Mouse (Mus musculus): ENCODE results near the gene Nadsyn1. TPM values are rescaled to one million over a fixed set of nuclear protein-coding genes. Genes with fewer than 3 reads are reported as not detected.
A peak's percentile ranks its signal among the peaks of the same experiment; 100 is the strongest.

The Nadsyn1 gene
- total RNA-seq, 2 experiments from 2014 or later, result 6.2 to 7.3 TPM

DNA sequence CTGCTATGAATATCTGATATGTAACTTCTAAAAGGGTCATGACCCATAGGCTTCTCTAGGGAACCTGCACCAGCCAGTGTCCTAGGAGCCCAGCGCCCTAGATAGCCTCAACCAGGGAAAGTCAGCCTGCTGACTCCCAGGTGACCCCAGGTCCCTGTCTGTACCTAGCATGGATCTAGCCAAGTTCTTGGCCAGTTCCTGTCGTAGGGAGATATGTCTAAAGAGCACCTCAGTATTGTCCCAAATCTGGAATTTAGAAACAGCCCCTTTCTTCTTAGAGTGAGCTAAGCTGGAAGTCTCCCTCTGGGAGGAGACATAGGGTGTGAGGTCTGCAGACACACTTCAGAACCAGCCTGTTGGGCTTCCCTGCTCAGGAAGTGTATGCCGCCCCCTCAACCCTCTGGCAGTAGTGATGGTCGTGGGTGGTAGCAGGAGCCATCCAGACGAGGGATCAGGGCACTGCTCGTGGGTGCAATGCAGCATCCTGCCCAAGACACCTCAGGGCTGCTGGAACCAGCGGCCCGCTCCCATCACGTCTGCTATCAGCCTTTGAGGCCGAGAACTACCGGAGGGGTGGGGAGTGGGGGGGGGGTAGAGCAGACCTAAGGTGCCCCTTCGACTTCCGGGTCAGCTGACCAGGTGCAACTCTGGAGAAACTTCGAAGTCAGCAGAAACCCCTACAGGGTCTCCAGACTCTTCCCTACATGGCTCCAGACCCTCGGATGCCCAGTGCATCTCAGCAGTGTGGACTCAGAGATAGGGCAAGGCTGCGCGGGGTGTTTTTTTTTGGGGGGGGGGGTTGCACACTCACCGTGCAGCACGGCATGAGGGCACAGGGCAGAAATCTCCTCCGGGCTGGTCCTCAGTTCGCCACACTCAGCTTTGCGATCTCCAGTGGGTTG lies 66.3 kb downstream of the Nadsyn1 start, which contains the start of gene Osbpl5:
Gene Osbpl5, minus strand, starts transcription at position 861 of the 902 bp plus-strand sequence.
- DNase-seq (ENCODE audit: extremely low spot score in 1 of 2, low spot score in 1 of 2), result no peak

DNA sequence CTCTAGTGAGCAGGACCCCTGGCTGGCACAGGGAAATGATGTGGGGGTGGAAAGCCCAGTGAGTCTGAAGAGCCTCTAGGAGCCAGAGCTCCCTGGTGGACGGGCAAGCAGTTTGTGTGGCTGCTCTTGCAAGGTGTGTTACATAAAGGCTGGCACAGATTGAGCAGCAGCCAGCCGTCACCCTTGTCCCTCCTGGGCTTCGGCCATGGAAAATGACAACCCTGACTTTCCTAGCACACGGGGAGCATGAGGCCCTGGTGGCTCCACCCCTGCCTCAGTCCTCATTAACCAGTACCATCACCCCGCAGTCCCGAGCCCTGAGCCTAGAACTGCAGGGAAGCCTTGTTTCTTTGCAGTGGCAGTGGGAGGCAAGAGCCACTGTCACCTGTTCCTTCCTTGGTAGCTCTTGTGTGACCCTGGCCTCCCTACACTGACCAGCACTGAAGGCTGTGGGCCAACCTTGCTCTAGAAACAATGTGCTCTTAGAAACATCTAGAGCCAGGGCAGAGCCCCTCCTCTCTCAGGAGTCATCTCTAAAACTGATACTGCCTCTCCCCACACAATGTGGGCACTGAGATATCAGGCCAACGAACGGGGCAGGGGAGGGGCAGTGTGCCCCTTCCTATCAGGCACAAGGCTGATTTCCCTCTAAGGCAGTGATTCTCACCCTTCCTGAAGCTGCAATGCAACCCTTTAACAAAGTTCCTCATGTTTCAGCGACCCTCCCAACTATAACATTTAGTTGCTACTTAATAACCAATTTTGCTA lies 67.1 kb downstream of the Nadsyn1 start:
- DNase-seq (ENCODE audit: extremely low spot score in 1 of 2, low spot score in 1 of 2), result no peak

DNA sequence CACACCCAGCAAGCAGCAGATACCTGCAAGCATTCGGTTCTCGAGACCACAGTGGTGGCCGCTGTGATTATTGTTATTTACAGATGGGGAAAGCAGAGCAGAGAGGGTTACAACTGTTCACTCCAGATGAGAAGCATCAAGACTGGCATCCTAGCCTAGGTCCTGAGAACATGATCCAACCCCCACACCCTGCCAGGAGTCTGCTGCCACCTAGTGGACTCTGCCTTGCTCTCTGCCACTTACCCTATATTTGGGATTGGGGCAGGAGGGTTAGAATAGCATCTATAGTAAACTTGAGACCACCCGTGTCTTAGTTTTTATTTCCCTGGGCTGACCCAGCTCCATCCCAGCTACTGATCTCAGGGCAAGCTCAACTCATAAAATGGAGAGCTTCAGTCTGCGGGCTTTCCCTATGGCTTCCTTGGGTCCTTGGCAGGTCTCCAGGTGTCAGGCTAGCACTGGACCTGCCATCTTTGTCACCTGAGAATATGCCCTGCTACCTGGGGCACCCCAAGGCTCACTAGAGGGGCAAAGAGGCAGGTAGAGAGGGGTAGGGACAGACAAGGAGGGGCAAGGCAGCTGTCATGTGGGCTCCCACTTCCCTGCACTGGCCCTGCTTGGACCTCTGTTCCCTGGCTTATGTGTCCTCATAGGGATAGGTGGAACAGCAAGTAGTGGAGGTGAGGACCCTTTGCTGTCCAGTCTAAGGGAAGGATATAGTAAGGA lies 68.5 kb downstream of the Nadsyn1 start:
- DNase-seq (ENCODE audit: extremely low spot score in 1 of 2, low spot score in 1 of 2), result peak in 1 of 2 experiments; percentile 69

DNA sequence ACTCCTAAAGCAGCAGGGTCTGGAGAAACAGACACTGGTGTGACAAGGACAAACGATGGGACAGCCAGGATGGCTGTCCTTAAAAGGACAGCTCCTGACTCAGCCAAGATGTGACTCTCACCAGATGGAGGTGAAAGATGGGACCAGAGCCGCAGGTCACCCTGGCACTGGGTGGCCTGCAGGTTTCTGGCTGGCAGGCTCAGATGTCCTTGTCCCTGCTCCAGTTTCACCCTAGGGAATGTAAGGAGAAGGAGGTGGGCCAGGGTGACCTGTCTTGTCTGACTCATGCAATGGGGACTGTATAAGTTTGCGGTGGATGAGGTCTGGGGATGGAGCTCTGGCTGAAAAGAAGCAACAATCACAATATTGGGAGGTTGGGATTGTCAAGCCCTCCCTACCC lies 70.0 kb downstream of the Nadsyn1 start:
- no peak for DNase-seq (ENCODE audit: extremely low spot score in 1 of 2, low spot score in 1 of 2)

DNA sequence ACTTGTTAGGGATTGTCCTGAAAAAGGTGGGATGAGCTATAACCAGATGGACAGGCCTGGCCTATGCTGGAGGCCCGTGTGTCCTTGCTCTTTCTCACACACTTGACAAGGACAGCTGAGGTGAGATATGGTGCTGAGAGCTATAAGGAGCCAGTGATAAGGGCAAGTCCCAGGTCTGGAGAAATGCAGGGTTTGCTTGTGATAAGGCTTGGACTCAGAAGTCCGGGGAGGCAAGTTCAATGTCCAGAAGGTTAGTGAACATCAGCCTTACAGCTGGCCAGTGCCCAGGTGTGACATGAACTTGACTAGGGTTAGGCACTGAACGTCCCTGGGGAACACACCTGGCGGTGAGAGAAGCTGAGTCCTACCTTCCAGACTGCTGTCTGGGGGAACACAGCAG lies 70.6 kb downstream of the Nadsyn1 start:
- DNase-seq (ENCODE audit: extremely low spot score in 1 of 2, low spot score in 1 of 2), result no peak

DNA sequence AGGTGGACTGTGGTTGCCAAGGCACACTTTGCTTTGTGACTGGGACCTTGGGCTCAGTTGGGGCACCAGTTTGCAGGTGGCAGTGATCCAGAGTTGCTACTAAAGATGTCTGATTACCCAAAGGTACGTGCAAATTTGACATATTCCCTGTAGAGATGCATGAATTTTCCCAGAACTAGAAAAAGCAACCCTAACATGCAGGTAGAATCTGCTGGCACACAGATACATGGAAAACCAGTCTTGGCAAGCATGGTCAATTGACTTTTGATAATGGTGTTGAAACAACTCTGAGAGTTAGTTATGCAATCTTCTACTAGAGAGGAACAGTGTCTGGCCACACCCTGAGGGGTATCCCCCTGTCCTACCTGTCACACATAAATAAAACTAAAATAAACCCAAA lies 71.3 kb downstream of the Nadsyn1 start:
- DNase-seq (ENCODE audit: extremely low spot score in 1 of 2, low spot score in 1 of 2), result no peak

DNA sequence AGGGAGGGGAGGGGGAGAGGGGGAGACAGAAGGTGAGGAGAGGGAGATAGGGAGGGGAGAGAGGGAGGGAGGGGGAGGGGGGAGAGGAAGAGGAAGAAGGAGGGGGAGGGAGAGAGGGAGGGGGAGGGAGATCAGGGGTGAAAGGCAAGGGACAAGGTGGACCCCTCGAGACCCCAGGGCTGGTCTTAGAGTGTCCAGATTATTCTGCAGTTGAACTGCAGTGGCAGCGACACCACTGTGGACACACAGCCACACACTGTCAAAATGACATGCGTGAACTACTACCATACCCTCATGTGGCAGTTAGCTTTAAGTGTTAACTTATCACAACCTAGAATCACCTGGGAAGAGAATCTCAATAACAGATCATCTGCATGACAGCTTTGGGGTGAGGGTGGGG lies 73.6 kb downstream of the Nadsyn1 start:
- DNase-seq (ENCODE audit: extremely low spot score in 1 of 2, low spot score in 1 of 2), result no peak

DNA sequence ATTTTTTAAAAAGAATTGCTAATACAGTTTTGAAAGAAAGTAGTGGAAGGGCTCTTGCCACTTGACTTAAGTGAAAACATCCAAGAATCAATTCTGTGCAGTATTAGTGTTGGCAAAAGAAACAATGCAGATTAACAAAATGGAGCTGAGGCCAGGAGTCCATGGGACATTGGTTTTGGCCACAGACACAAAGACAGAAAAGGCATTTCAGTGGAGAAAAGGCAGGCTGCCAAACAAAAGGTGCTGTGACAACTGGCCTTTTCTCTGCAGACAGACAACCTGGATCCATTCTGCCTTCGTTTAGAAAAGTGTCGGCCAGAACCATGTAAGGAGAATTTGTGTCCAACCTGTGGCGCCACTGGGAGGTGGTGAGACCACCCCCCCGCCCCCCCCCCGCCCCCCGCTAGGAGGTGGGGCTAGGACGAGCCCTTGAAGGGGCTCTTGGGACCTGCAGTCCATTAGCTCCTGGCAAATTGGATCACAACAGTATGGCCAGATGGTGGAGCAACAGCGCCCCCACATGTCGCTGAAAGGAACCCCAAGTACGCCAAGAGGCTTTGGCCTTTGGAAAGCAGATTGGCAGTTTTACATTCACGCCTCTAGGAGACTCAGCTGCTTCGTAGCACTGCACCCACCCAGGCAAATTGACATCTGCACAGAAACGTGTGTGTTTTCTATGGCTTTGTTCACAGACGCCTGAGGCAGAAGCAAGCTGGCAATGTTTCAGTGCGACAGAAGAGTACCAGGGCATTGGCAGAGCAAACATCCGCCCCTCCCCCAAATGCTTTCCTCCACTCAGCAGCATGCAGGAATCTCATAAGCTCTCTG lies 74.4 kb downstream of the Nadsyn1 start:
- peak; percentile 83 to 95 for DNase-seq (ENCODE audit: extremely low spot score in 1 of 2, low spot score in 1 of 2)

Small RNAs within 50 kb of the gene (microRNA-seq; reads per million reads assigned to microRNA genes)
- gene Gm22064, result 0 reads per million in 2 experiments

Other genes starting within 250 kb of the Nadsyn1 start
- gene Cars, start 222.8 kb downstream of the Nadsyn1 start, total RNA-seq (2021), result 10 to 100 TPM; 46.0 to 56.4 TPM
- gene Tnfrsf26, start 194.1 kb downstream of the Nadsyn1 start, total RNA-seq (2021), result under 1 TPM in 1 of 2 experiments, not detected in 1; 0.19 TPM
- gene Tnfrsf22, start 173.2 kb downstream of the Nadsyn1 start, total RNA-seq (2021), result 1 to 10 TPM; 2.2 to 2.3 TPM
- gene Tnfrsf23, start 137.0 kb downstream of the Nadsyn1 start, total RNA-seq (2021), result 1 to 10 TPM; 1.1 TPM
- 10 to 100 TPM; 21.6 to 33.6 TPM for gene Osbpl5, start 65.9 kb downstream of the Nadsyn1 start, total RNA-seq (2021)
- not detected for gene Mrgprg, start 55.9 kb downstream of the Nadsyn1 start, total RNA-seq (2021)
- gene Mrgpre, start 38.3 kb downstream of the Nadsyn1 start, total RNA-seq (2021), result 1 to 10 TPM; 5.0 to 6.6 TPM
- 10 to 100 TPM; 44.7 to 51.3 TPM for gene Dhcr7, start 296 bp upstream of the Nadsyn1 start, total RNA-seq (2021)
- not detected for gene Gm498, start 44.0 kb upstream of the Nadsyn1 start, total RNA-seq (2021)
- 100 to 1,000 TPM; 110 to 137 TPM for gene Shank2, start 179.1 kb upstream of the Nadsyn1 start, total RNA-seq (2021)

All from layer of hippocampus, postnatal 25 days (tissue).